Mouse (Mus musculus) heart, embryonic 11.5 days (tissue): ENCODE measurements around the gene Hnrnpul1. TPM values are rescaled to one million over a fixed set of nuclear protein-coding genes. Genes with fewer than 3 reads are reported as not detected.

Experiments used
- ATAC-seq: fragments of 200-750 bp; cut with Nextera tagmentation; replicated peaks from 2 replicates; pipeline ENCODE4 v1.8.0; 2017; ENCODE audit warnings: moderate library complexity; ENCODE audit not compliant: insufficient number of reproducible peaks, low FRiP score, low TSS enrichment
- H3K27ac ChIP-seq: fragments of 300-500 bp; sonication (generic); 2 replicates; pipeline ENCODE4 v1.5.1; 2014; ENCODE audit warnings: mild to moderate bottlenecking, low read depth, low read length
- H3K27me3 ChIP-seq: fragments of 300-500 bp; sonication (generic); 2 replicates; pipeline ENCODE4 v1.6.1; 2014; ENCODE audit warnings: mild to moderate bottlenecking, low read length, mixed read lengths; ENCODE audit not compliant: control insufficient read depth, insufficient read depth
- H3K36me3 ChIP-seq: fragments of 300-500 bp; sonication (generic); 2 replicates; pipeline ENCODE4 v1.6.1; 2014; ENCODE audit warnings: mild to moderate bottlenecking, low read length, moderate library complexity, mixed read lengths; ENCODE audit not compliant: control insufficient read depth, insufficient read depth
- H3K4me1 ChIP-seq: fragments of 300-500 bp; sonication (generic); 2 replicates; pipeline ENCODE4 v1.6.1; 2014; ENCODE audit warnings: low read length; ENCODE audit not compliant: control insufficient read depth, insufficient read depth
- H3K4me2 ChIP-seq: fragments of 300-500 bp; sonication (generic); 2 replicates; pipeline ENCODE4 v1.6.1; 2014; ENCODE audit warnings: mild to moderate bottlenecking, moderate library complexity
- H3K4me3 ChIP-seq: fragments of 300-500 bp; sonication (generic); 2 replicates; pipeline ENCODE4 v1.5.1; 2014; ENCODE audit warnings: low read depth, low read length
- H3K9ac ChIP-seq: fragments of 300-500 bp; sonication (generic); 2 replicates; pipeline ENCODE4 v1.6.1; 2014; ENCODE audit warnings: mild to moderate bottlenecking, low read depth, low read length, moderate library complexity
- H3K9me3 ChIP-seq: fragments of 300-500 bp; sonication (generic); replicated peaks from 2 replicates; pipeline ENCODE4 v1.6.1; 2016; ENCODE audit warnings: low read length; ENCODE audit not compliant: control insufficient read depth
- WGBS: fragments of 180-500 bp; shearing (Covaris S2); extraction: QIAGEN DNeasy Blood & Tissue Kit; methylation state at CpG from one replicate; pipeline ENCODE4 v1.1.7; 2014; ENCODE audit not compliant: insufficient replicate concordance; 5-methylcytosine and 5-hydroxymethylcytosine counted together
- polyA plus RNA-seq: library from polyadenylated mRNA; unstranded; fragments of >200 nt; fragmentation: Nextera tagmentation; extraction: Ambion mirVana; gene quantifications from 2 replicates; pipeline ENCODE4 v1.2.1, GENCODE M21; 2014

Gene Hnrnpul1
- polyA plus RNA-seq, 1 experiment from 2014 or later, result 53.3 TPM

- H3K27me3 ChIP-seq, result peaks cover 8% of the 10 kb centered on the region; the same call in 1 of the 2 replicates
- H3K9me3 ChIP-seq, result no peaks in the 10 kb centered on the region
- no peak for ATAC-seq
- H3K4me3 ChIP-seq, result peak overlapping the region; percentile 75
- peak overlapping the region; percentile 80 for H3K9ac ChIP-seq
- H3K4me2 ChIP-seq, result peak overlapping the region; percentile 97
- H3K4me1 ChIP-seq, result peaks cover 23% of the 10 kb centered on the region
- H3K36me3 ChIP-seq, result peaks cover 3% of the 10 kb centered on the region; the same call in 1 of the 2 replicates
- under 1% methylated on average over 47 of the region's 47 CpGs for WGBS
- H3K27ac ChIP-seq, result peak overlapping the region; percentile 73
Measured at GRCm38 (mm10) chr7:25687811-25688401, 66.7 kb downstream of the Hnrnpul1 start.

GRCm38 (mm10) chr7:25686680-25687531, 67.7 kb downstream of the Hnrnpul1 start, which contains the start of gene Tgfb1:
TSS of gene Tgfb1 (plus strand) at chr7:25687002.
- Histone ChIP-seq H3K4me1 (peaks cover 23% of the 10 kb centered on the region), H3K9ac (peak within 1 kb of the TSS; percentile 80), H3K27me3 (peaks cover 8% of the 10 kb centered on the region; the same call in 1 of the 2 replicates), H3K9me3 (no peaks in the 10 kb centered on the region), H3K36me3 (peaks cover 3% of the 10 kb centered on the region; the same call in 1 of the 2 replicates), H3K27ac (peak within 1 kb of the TSS; percentile 86), H3K4me3 (peak within 1 kb of the TSS; percentile 75), H3K4me2 (peak within 1 kb of the TSS; percentile 97)
- WGBS, result 1% methylated on average over 45 of the region's 69 CpGs
- peak; percentile 36 for ATAC-seq

- WGBS, result 63% methylated on average over 21 of the region's 21 CpGs
- Histone ChIP-seq H3K36me3 (peaks cover 3% of the 10 kb centered on the region; the same call in 1 of the 2 replicates), H3K4me1 (peaks cover 29% of the 10 kb centered on the region), H3K27ac (0 out of 2 replicates have a peak overlapping the region, but pooled peaks have one; percentile 86), H3K9me3 (no peaks in the 10 kb centered on the region), H3K27me3 (peaks cover 8% of the 10 kb centered on the region; the same call in 1 of the 2 replicates), H3K4me2 (peak overlapping the region; percentile 97), H3K4me3 (peak overlapping the region; percentile 75), H3K9ac (no peak overlapping the region)
- ATAC-seq, result no peak
Measured at GRCm38 (mm10) chr7:25685926-25686470, 68.6 kb downstream of the Hnrnpul1 start.

GRCm38 (mm10) chr7:25684659-25685058, 69.9 kb downstream of the Hnrnpul1 start:
- Histone ChIP-seq H3K9me3 (no peaks in the 10 kb centered on the region), H3K4me2 (no peak overlapping the region), H3K27me3 (peaks cover 8% of the 10 kb centered on the region; the same call in 1 of the 2 replicates), H3K9ac (no peak overlapping the region), H3K4me3 (no peak overlapping the region), H3K27ac (no peak overlapping the region), H3K4me1 (peaks cover 30% of the 10 kb centered on the region), H3K36me3 (peaks cover 3% of the 10 kb centered on the region; the same call in 1 of the 2 replicates)
- WGBS, result 81% methylated on average over 6 of the region's 6 CpGs
- no peak for ATAC-seq

- no peak for ATAC-seq
- peak overlapping the region; percentile 17 for H3K4me2 ChIP-seq
- H3K4me3 ChIP-seq, result no peak overlapping the region
- peak overlapping the region; percentile 35; the same call in 1 of the 2 replicates for H3K27ac ChIP-seq
- peaks cover 28% of the 10 kb centered on the region for H3K4me1 ChIP-seq
- peaks cover 3% of the 10 kb centered on the region; the same call in 1 of the 2 replicates for H3K36me3 ChIP-seq
- H3K9me3 ChIP-seq, result no peaks in the 10 kb centered on the region
- no peak overlapping the region for H3K9ac ChIP-seq
- 49% methylated on average over 7 of the region's 7 CpGs for WGBS
- H3K27me3 ChIP-seq, result peaks cover 8% of the 10 kb centered on the region; the same call in 1 of the 2 replicates
Measured at GRCm38 (mm10) chr7:25683474-25684180, 70.9 kb downstream of the Hnrnpul1 start.

- Histone ChIP-seq H3K4me2 (peak overlapping the region; percentile 69), H3K9me3 (no peaks in the 10 kb centered on the region), H3K4me1 (peaks cover 22% of the 10 kb centered on the region), H3K9ac (no peak overlapping the region), H3K4me3 (peak overlapping the region; percentile 71), H3K27me3 (peaks cover 8% of the 10 kb centered on the region), H3K27ac (no peak overlapping the region), H3K36me3 (peaks cover 3% of the 10 kb centered on the region; the same call in 1 of the 2 replicates)
- 53% methylated on average over 15 of the region's 15 CpGs for WGBS
- no peak for ATAC-seq
Measured at GRCm38 (mm10) chr7:25681341-25682231, 73.0 kb downstream of the Hnrnpul1 start.

GRCm38 (mm10) chr7:25680514-25681258, 73.9 kb downstream of the Hnrnpul1 start, which contains the start of gene B9d2:
TSS of gene B9d2 (plus strand) at chr7:25680780.
- peaks cover 10% of the 10 kb centered on the region for H3K27me3 ChIP-seq
- WGBS, result under 1% methylated on average over 46 of the region's 46 CpGs
- peak within 1 kb of the TSS; percentile 81 for H3K9ac ChIP-seq
- H3K27ac ChIP-seq, result peak within 1 kb of the TSS; percentile 94
- peaks cover 3% of the 10 kb centered on the region; the same call in 1 of the 2 replicates for H3K36me3 ChIP-seq
- peaks cover 18% of the 10 kb centered on the region for H3K4me1 ChIP-seq
- H3K9me3 ChIP-seq, result no peaks in the 10 kb centered on the region
- peak within 1 kb of the TSS; percentile 71 for H3K4me3 ChIP-seq
- peak; percentile 95 for ATAC-seq
- H3K4me2 ChIP-seq, result peak within 1 kb of the TSS; percentile 69
